Mouse (Mus musculus) forebrain, embryonic 10.5 days (tissue): ENCODE results near the gene 5330417C22Rik. TPM values are rescaled to one million over a fixed set of nuclear protein-coding genes. Genes with fewer than 3 reads are reported as not detected.

Experiments used
- DNase-seq: peaks from one replicate; pipeline ENCODE4 v3.0.0-alpha.2; 2017; ENCODE audit warnings: low spot score; ENCODE audit errors: extremely low spot score
- H3K27ac ChIP-seq: fragments of 300-500 bp; sonication (generic); 2 replicates; pipeline ENCODE4 v1.5.1; 2016; ENCODE audit warnings: mild to moderate bottlenecking
- H3K27me3 ChIP-seq: fragments of 300-500 bp; sonication (generic); 2 replicates; pipeline ENCODE4 v1.6.1; 2016; ENCODE audit warnings: mild to moderate bottlenecking; ENCODE audit not compliant: poor library complexity, severe bottlenecking
- H3K36me3 ChIP-seq: fragments of 300-500 bp; sonication (generic); replicated peaks from 2 replicates; pipeline ENCODE4 v1.6.1; 2016; ENCODE audit warnings: mild to moderate bottlenecking, moderate library complexity
- H3K4me1 ChIP-seq: fragments of 300-500 bp; sonication (generic); 2 replicates; pipeline ENCODE4 v1.6.1; 2016
- H3K4me3 ChIP-seq: fragments of 300-500 bp; sonication (generic); 2 replicates; pipeline ENCODE4 v1.5.1; 2016; ENCODE audit warnings: mild to moderate bottlenecking, moderate library complexity
- H3K9me3 ChIP-seq: fragments of 300-500 bp; sonication (generic); 2 replicates; pipeline ENCODE4 v1.6.1; 2016; ENCODE audit warnings: mild to moderate bottlenecking, moderate library complexity
- WGBS: fragments of 180-500 bp; shearing (Covaris S2); methylation state at CpG from one replicate; pipeline ENCODE4 v1.1.7; 2016; 5-methylcytosine and 5-hydroxymethylcytosine counted together
- polyA plus RNA-seq: library from polyadenylated mRNA; unstranded; fragments of >200 nt; fragmentation: Nextera tagmentation; extraction: Ambion mirVana; gene quantifications from 2 replicates; pipeline ENCODE4 v1.2.1, GENCODE M21; 2016

The 5330417C22Rik gene
- polyA plus RNA-seq, 1 experiment from 2014 or later = 1.1 TPM

- no peak overlapping the region for H3K4me3 ChIP-seq
- no peaks in the 10 kb centered on the region for H3K9me3 ChIP-seq
- H3K36me3 ChIP-seq = peaks cover 37% of the 10 kb centered on the region
- 88% methylated on average over 4 of the region's 4 CpGs for WGBS
- no peak for DNase-seq
- no peaks in the 10 kb centered on the region for H3K27me3 ChIP-seq
- H3K27ac ChIP-seq = no peak overlapping the region
- peaks cover 26% of the 10 kb centered on the region for H3K4me1 ChIP-seq
These were observed 21.6 kb upstream of the 5330417C22Rik start for GRCm38 (mm10) chr3:108557888-108558287.

- 20% methylated on average over 20 of the region's 22 CpGs for WGBS
- Histone ChIP-seq H3K27ac (peak overlapping the region; percentile 97), H3K27me3 (no peaks in the 10 kb centered on the region), H3K36me3 (peaks cover 31% of the 10 kb centered on the region), H3K4me1 (peaks cover 9% of the 10 kb centered on the region), H3K9me3 (no peaks in the 10 kb centered on the region), H3K4me3 (peak overlapping the region; percentile 88)
- peak; percentile 90 for DNase-seq
These were observed 18.4 kb upstream of the 5330417C22Rik start for GRCm38 (mm10) chr3:108554587-108555312.

DNA sequence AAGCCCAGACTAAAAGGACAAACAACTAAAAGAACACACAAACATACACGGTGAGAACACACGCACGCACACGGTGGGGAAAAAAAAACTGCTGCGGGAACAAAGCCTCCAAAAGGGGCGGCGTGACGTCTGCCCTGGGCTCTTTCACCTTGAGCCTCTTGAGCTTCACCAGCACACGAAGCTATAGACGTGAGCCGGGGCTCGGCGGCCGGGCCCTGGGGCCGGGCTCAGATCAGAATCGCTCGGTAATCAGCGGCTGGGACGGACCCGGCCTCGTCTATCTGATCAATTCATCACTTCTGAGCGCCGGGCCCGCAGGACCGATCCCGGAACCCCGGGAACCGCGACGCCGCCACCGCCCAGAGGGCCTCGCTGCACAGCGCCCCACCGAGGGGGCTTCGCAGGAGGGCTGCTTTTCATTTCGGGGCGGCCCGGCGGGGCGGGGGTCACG lies 17.8 kb upstream of the 5330417C22Rik start:
- H3K36me3 ChIP-seq = peaks cover 25% of the 10 kb centered on the region
- under 1% methylated on average over 41 of the region's 42 CpGs for WGBS
- H3K27me3 ChIP-seq = no peaks in the 10 kb centered on the region
- no peak for DNase-seq
- peak overlapping the region; percentile 97 for H3K27ac ChIP-seq
- peak overlapping the region; percentile 88 for H3K4me3 ChIP-seq
- no peaks in the 10 kb centered on the region for H3K9me3 ChIP-seq
- H3K4me1 ChIP-seq = peaks cover 9% of the 10 kb centered on the region

- no peak overlapping the region for H3K27ac ChIP-seq
- H3K27me3 ChIP-seq = no peaks in the 10 kb centered on the region
- 85% methylated on average over 11 of the region's 11 CpGs for WGBS
- H3K4me1 ChIP-seq = peaks cover 5% of the 10 kb centered on the region
- no peak for DNase-seq
- H3K36me3 ChIP-seq = no peaks in the 10 kb centered on the region
- H3K9me3 ChIP-seq = peaks cover 3% of the 10 kb centered on the region; the same call in 1 of the 2 replicates
- no peak overlapping the region for H3K4me3 ChIP-seq
These were observed 6.0 kb upstream of the 5330417C22Rik start for GRCm38 (mm10) chr3:108542299-108542698.

- peaks cover 34% of the 10 kb centered on the region for H3K27me3 ChIP-seq
- H3K27ac ChIP-seq = peak overlapping the region; percentile 60
- peak overlapping the region; percentile 42 for H3K4me3 ChIP-seq
- WGBS = 7% methylated on average over 17 of the region's 17 CpGs
- peak; percentile 86 for DNase-seq
- peaks cover 18% of the 10 kb centered on the region for H3K4me1 ChIP-seq
- no peaks in the 10 kb centered on the region for H3K9me3 ChIP-seq
- H3K36me3 ChIP-seq = no peaks in the 10 kb centered on the region
These were observed 967 bp upstream of the 5330417C22Rik start for GRCm38 (mm10) chr3:108537303-108537702.

DNA sequence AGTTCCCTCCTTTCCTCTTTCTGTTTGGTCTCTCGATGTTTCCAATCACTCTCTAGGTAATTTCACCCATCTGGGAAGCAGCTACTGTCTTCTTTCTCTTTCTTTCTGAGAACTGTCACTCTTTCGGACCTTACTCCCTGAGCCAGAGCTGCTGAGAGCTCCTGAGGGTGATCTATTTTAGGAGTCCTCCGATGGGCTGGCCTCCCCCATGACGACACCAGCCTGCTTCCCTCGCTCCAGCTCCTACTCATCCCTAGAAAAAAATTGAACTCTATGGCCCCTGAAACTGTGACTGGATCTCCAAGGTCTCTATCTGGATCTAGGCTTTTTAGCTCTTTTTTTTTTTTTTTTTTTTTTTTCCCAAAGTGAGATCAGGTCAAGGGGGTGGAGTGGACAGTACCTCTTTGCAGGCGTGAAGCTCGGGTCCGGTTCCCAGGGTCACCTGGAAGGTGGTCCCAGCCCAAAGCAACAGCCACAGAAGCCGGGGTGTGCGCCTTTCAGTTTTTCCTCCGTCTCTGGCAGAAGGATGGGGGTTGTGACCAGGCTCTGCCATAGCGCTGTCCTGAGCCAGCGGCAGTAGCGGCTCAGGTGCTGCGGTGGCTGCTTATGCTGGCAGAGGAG lies 330 bp downstream of the 5330417C22Rik start:
- DNase-seq = peak; percentile 12
- Histone ChIP-seq H3K9me3 (no peaks in the 10 kb centered on the region), H3K27me3 (peaks cover 34% of the 10 kb centered on the region), H3K36me3 (no peaks in the 10 kb centered on the region), H3K27ac (no peak overlapping the region), H3K4me3 (peak overlapping the region; percentile 65), H3K4me1 (peaks cover 18% of the 10 kb centered on the region)
- WGBS = 6% methylated on average over 15 of the region's 15 CpGs

DNA sequence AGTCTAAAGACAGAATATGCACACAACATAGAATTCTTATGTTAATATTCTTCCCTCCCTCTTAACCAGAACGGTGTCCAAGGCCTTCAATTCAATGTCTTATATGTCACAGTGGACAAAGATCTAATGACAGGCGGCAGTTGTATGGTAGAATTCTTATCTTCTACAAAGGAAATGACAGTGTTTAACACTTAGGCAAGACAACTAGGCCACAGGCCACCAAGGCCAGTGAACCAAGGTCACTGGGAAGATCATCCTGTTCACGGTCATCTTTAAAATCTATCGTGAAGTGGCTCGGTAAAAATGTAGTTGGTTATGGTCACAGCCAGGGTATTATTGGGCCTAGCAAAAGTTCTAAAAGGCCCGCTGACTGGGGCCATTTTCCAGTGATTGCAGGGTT lies 2.4 kb downstream of the 5330417C22Rik start, which contains the start of gene 1700013F07Rik:
Gene 1700013F07Rik, plus strand, starts transcription at position 200 of the 400 bp plus-strand sequence.
- Histone ChIP-seq H3K9me3 (no peaks in the 10 kb centered on the region; the same call in 1 of the 2 replicates), H3K27me3 (peaks cover 34% of the 10 kb centered on the region), H3K4me1 (peaks cover 18% of the 10 kb centered on the region), H3K27ac (no peak within 1 kb of the TSS), H3K4me3 (no peak within 1 kb of the TSS), H3K36me3 (no peaks in the 10 kb centered on the region)
- peak; percentile 11 for DNase-seq
- WGBS = 91% methylated on average over 6 of the region's 6 CpGs

DNA sequence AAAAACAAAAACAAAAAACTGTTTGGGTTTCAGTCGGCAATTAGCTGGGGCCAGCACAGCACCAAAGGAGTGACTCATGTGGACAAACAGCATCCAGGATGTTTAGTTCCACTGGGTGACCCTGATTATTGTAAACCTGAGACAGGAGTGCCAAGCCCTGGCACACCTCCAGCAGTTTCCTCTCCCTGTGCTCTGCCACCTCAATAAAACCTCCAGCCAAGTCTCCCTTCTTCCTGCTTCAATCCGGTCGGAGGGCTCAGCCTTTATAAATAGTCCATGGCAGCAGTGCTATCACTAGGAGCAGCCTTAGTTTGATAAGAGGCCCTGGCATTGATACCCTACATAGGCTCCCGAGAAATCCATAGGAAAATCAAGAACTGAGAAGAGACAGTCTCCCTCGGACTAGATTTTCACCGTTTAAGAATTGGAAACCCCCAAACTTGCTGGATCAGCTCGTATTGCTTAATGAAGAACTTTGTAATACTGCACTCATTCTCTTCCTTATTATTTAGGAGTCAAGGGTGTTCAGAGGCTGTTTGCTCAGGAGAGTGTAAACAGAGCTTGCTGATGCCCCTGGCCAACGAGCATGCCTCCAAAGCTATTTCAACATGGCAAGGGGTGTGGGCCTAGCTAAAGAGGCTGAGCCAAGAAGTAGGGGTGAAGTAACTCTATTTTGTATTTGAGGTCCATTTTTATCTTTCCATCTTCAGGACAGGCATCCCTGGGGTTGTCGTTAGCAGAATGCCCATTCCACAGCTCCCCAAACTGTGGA lies 3.0 kb downstream of the 5330417C22Rik start:
- Histone ChIP-seq H3K27ac (no peak overlapping the region), H3K27me3 (peaks cover 34% of the 10 kb centered on the region), H3K36me3 (no peaks in the 10 kb centered on the region), H3K9me3 (peaks cover 3% of the 10 kb centered on the region; the same call in 1 of the 2 replicates), H3K4me3 (no peak overlapping the region), H3K4me1 (peaks cover 18% of the 10 kb centered on the region)
- WGBS = 85% methylated on average over 9 of the region's 9 CpGs
- DNase-seq = no peak

DNA sequence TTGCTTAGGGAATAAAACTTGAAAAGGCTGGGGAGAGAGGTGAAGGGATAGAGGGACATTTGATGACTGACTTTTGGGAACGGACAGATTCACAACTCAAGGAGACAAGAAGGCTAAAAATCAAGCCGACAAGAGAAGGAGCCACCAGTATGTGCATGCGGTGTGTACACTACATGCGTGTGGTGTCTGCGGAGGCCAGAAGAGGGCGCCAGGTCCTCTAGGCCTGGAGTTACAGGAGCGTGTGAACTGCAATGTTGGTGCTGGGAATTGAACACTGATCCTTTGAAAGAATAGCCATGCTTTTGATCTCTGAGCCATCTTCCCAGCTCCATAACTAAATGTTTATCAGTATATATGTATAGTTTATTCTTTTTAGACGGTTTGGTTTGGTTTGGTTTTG lies 7.8 kb downstream of the 5330417C22Rik start:
- DNase-seq = no peak
- 93% methylated on average over 8 of the region's 8 CpGs for WGBS
- Histone ChIP-seq H3K9me3 (peaks cover 3% of the 10 kb centered on the region; the same call in 1 of the 2 replicates), H3K4me1 (no peaks in the 10 kb centered on the region), H3K27me3 (0 out of 2 replicates have a peak, but pooled peaks cover 5% of the 10 kb centered on the region), H3K36me3 (no peaks in the 10 kb centered on the region), H3K4me3 (no peak overlapping the region), H3K27ac (no peak overlapping the region)

DNA sequence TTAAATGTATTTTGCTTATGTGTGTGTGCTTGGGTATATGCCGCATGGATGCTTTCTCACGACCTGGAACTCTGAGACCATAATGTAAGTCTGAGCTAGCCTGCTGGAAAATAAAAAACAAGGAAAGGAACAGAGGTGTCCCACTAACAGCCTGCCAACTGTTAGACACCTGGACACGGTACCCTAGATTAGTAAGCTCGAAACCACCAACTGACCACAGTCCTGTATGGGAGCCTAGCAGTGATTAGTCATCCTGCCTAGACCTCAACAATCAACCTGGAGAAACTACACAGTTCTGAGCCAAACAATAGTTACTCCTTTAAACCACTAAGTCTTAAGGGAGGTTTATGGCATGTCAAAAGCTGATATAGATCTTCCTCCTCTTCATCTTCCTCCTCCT lies 12.9 kb downstream of the 5330417C22Rik start:
- Histone ChIP-seq H3K4me3 (no peak overlapping the region), H3K27ac (no peak overlapping the region), H3K36me3 (no peaks in the 10 kb centered on the region), H3K9me3 (peaks cover 1% of the 10 kb centered on the region; the same call in 1 of the 2 replicates), H3K4me1 (no peaks in the 10 kb centered on the region), H3K27me3 (no peaks in the 10 kb centered on the region)
- 90% methylated on average over 4 of the region's 4 CpGs for WGBS
- no peak for DNase-seq

DNA sequence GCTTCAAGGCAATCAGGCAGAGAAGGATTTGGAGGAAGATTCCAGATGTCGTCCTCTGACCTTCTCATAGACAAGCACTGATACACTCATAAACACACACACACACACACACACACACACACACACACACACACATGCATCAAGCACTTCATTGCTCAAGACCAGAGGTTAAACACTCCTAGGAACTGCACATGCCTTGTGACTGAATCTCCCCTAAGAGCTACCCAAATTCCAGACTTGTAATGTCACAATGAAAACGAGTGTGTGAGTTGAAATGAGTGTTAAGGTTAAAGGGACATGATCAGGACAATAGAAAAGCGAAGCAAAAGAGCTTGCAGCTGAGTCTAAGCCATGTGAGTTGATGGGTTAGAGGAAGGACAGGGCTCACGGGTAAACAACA lies 18.1 kb downstream of the 5330417C22Rik start:
- no peaks in the 10 kb centered on the region for H3K27me3 ChIP-seq
- DNase-seq = no peak
- no peaks in the 10 kb centered on the region for H3K36me3 ChIP-seq
- H3K4me1 ChIP-seq = no peaks in the 10 kb centered on the region
- no peak overlapping the region for H3K4me3 ChIP-seq
- 70% methylated on average over 4 of the region's 4 CpGs for WGBS
- no peak overlapping the region for H3K27ac ChIP-seq
- H3K9me3 ChIP-seq = no peaks in the 10 kb centered on the region

DNA sequence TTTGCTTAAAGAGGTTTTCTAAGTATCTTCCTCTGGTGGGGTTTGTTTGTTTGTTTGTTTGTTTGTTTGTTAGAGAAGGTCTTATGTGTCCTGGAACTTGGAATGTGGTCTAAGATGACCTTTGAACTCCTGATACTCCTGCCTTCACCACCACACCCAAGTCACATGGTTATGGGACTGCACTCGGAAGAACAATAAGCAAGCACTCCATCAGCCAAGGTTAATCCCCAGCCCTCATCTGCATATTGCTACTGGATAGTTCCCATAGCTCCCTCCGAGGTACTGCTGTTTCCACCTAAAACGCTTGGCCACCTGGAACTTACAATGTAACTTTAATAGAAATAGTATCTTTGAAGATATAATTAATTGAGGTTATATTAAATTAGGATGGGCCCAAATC lies 22.9 kb downstream of the 5330417C22Rik start:
- DNase-seq = no peak
- H3K4me1 ChIP-seq = peaks cover 25% of the 10 kb centered on the region
- WGBS = 70% methylated on average over 3 of the region's 3 CpGs

More for the DNA sequence above, 22.9 kb downstream of the 5330417C22Rik start:
- Histone ChIP-seq H3K9me3 (no peaks in the 10 kb centered on the region), H3K27me3 (no peaks in the 10 kb centered on the region), H3K4me3 (no peak overlapping the region), H3K36me3 (no peaks in the 10 kb centered on the region), H3K27ac (no peak overlapping the region)
